Mouse (Mus musculus) G1E (cell line): Measurements from ENCODE around the gene Gtsf1.

Experiments used
- CTCF ChIP-seq: IDR thresholded peaks from 2 replicates; pipeline ENCODE4 v1.5.1; 2012; ENCODE audit warnings: low read depth, low read length, inconsistent platforms, mixed read lengths
- GATA1 ChIP-seq: IDR thresholded peaks from 2 replicates; pipeline ENCODE4 v1.6.1; 2012; ENCODE audit warnings: borderline replicate concordance, low read length, inconsistent platforms, mixed read lengths
- GATA2 ChIP-seq: IDR thresholded peaks from 2 replicates; pipeline ENCODE4 v1.6.1; 2012; ENCODE audit warnings: low read depth, low read length, inconsistent platforms, borderline replicate concordance
- TAL1 ChIP-seq: conservative IDR thresholded peaks from 2 replicates; pipeline ENCODE4 v1.6.1; 2012; ENCODE audit warnings: low read depth, low read length, inconsistent platforms, mixed read lengths

DNA sequence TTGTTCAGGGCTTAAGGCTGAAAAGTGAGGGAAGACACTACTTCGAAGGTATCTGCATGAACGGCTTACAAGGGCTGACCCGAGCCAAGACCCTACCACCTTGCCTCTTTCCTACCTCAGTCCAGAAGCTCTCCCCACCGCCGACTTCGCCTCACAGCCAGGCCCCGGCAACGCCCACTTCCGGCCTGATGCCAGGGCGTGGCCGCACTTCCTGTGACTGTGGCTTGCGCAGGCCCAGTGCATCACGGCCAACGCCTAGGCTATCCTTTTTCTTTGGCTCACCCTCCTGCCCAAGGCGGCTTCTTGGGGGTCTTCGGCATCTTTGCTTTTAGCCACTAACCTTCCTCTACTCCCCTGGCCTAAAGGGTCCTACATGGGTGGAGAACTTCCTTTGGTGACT, at the start of gene Gtsf1:
- no peak for TF ChIP-seq CTCF
- TF ChIP-seq GATA2: no peak
- TF ChIP-seq GATA1: no peak
- no peak for TF ChIP-seq TAL1
